Mouse (Mus musculus): ENCODE data around the gene Nfkbil1. TPM values are rescaled to one million over a fixed set of nuclear protein-coding genes. Genes with fewer than 3 reads are reported as not detected.

Nfkbil1 gene
- polyA plus RNA-seq (2012; ENCODE audit: low replicate concordance) = 35.2 and 66.9 TPM in 2 replicates

GRCm38 (mm10) chr17:35235614-35236389, at the start of gene Nfkbil1:
Gene Nfkbil1, minus strand, starts transcription at chr17:35235792.

GRCm38 (mm10) chr17:35262664-35263522, 27.3 kb upstream of the Nfkbil1 start, which contains the start of gene H2-D1:
Gene H2-D1, plus strand, starts transcription at chr17:35262730.

GRCm38 (mm10) chr17:35241305-35242014, 5.9 kb upstream of the Nfkbil1 start, which contains the start of gene Ddx39b:
Gene Ddx39b, plus strand, starts transcription at chr17:35241746.

GRCm38 (mm10) chr17:35233114-35233980, 2.2 kb downstream of the Nfkbil1 start, which contains the start of gene Atp6v1g2:
Gene Atp6v1g2, plus strand, starts transcription at chr17:35233660.

GRCm38 (mm10) chr17:35220156-35220952, 15.2 kb downstream of the Nfkbil1 start, which contains the start of gene Gm16181:
Gene Gm16181, plus strand, starts transcription at chr17:35220834.

GRCm38 (mm10) chr17:35204494-35205379, 30.9 kb downstream of the Nfkbil1 start, which contains the start of gene Lta:
Gene Lta, minus strand, starts transcription at chr17:35205351.

GRCm38 (mm10) chr17:35201787-35202186, 33.8 kb downstream of the Nfkbil1 start, which contains the start of gene Tnf:
Gene Tnf, minus strand, starts transcription at chr17:35202007.

GRCm38 (mm10) chr17:35193881-35194843, 41.4 kb downstream of the Nfkbil1 start, which contains the start of gene Ltb:
Gene Ltb, plus strand, starts transcription at chr17:35194439.

GRCm38 (mm10) chr17:35187959-35188610, 47.5 kb downstream of the Nfkbil1 start, which contains the start of gene Lst1:
Gene Lst1, minus strand, starts transcription at chr17:35188439.

GRCm38 (mm10) chr17:35175968-35176367, 59.6 kb downstream of the Nfkbil1 start, which contains the start of gene Aif1:
Gene Aif1, minus strand, starts transcription at chr17:35176068.

Other genes with a start within 250 kb of the Nfkbil1 start
- gene Vars, start 234.8 kb downstream of the Nfkbil1 start, polyA plus RNA-seq (2012; ENCODE audit: low replicate concordance) = 768 and 1,214 TPM in 2 replicates
- 0.51 and 1.3 TPM in 2 replicates for gene Vwa7, start 219.2 kb downstream of the Nfkbil1 start, polyA plus RNA-seq (2012; ENCODE audit: low replicate concordance)
- 93.8 and 249 TPM in 2 replicates for gene Sapcd1, start 207.8 kb downstream of the Nfkbil1 start, polyA plus RNA-seq (2012; ENCODE audit: low replicate concordance)
- gene Msh5, start 189.0 kb downstream of the Nfkbil1 start, polyA plus RNA-seq (2012; ENCODE audit: low replicate concordance) = 54.6 and 127 TPM in 2 replicates
- gene Clic1, start 185.8 kb downstream of the Nfkbil1 start, polyA plus RNA-seq (2012; ENCODE audit: low replicate concordance) = 161 and 172 TPM in 2 replicates
- 6.4 and 6.5 TPM in 2 replicates for gene Ddah2, start 176.8 kb downstream of the Nfkbil1 start, polyA plus RNA-seq (2012; ENCODE audit: low replicate concordance)
- 0.17 TPM in 1 of 2 replicates, not detected in the other for gene Ly6g6c, start 170.4 kb downstream of the Nfkbil1 start, polyA plus RNA-seq (2012; ENCODE audit: low replicate concordance)
- 0.16 and 0.42 TPM in 2 replicates for gene Mpig6b, start 169.6 kb downstream of the Nfkbil1 start, polyA plus RNA-seq (2012; ENCODE audit: low replicate concordance)
- gene Ly6g6e, start 158.9 kb downstream of the Nfkbil1 start, polyA plus RNA-seq (2012; ENCODE audit: low replicate concordance) = not detected in 2 replicates
- gene Ly6g6d, start 157.7 kb downstream of the Nfkbil1 start, polyA plus RNA-seq (2012; ENCODE audit: low replicate concordance) = not detected in 2 replicates
- not detected in 2 replicates for gene Ly6g6f, start 150.2 kb downstream of the Nfkbil1 start, polyA plus RNA-seq (2012; ENCODE audit: low replicate concordance)
- 115 and 170 TPM in 2 replicates for gene Abhd16a, start 146.5 kb downstream of the Nfkbil1 start, polyA plus RNA-seq (2012; ENCODE audit: low replicate concordance)
- gene Ly6g5c, start 127.5 kb downstream of the Nfkbil1 start, polyA plus RNA-seq (2012; ENCODE audit: low replicate concordance) = not detected in 2 replicates
- 0.24 and 0.66 TPM in 2 replicates for gene Ly6g5b, start 120.4 kb downstream of the Nfkbil1 start, polyA plus RNA-seq (2012; ENCODE audit: low replicate concordance)
- 76.2 and 161 TPM in 2 replicates for gene Gpank1, start 114.3 kb downstream of the Nfkbil1 start, polyA plus RNA-seq (2012; ENCODE audit: low replicate concordance)
- gene Csnk2b, start 113.7 kb downstream of the Nfkbil1 start, polyA plus RNA-seq (2012; ENCODE audit: low replicate concordance) = 50.0 and 73.9 TPM in 2 replicates
- gene D17H6S53E, start 109.4 kb downstream of the Nfkbil1 start, polyA plus RNA-seq (2012; ENCODE audit: low replicate concordance) = 21.2 and 21.9 TPM in 2 replicates
- gene Apom, start 103.7 kb downstream of the Nfkbil1 start, polyA plus RNA-seq (2012; ENCODE audit: low replicate concordance) = 0.18 and 0.28 TPM in 2 replicates
- gene Bag6, start 100.6 kb downstream of the Nfkbil1 start, polyA plus RNA-seq (2012; ENCODE audit: low replicate concordance) = 414 and 841 TPM in 2 replicates
- 1,121 and 1,280 TPM in 2 replicates for gene Prrc2a, start 70.9 kb downstream of the Nfkbil1 start, polyA plus RNA-seq (2012; ENCODE audit: low replicate concordance)
- 7.8 and 19.1 TPM in 2 replicates for gene Aif1, start 59.7 kb downstream of the Nfkbil1 start, polyA plus RNA-seq (2012; ENCODE audit: low replicate concordance)
- gene Lst1, start 47.4 kb downstream of the Nfkbil1 start, polyA plus RNA-seq (2012; ENCODE audit: low replicate concordance) = 28.4 and 125 TPM in 2 replicates
- 883 and 1,534 TPM in 2 replicates for gene Ltb, start 41.4 kb downstream of the Nfkbil1 start, polyA plus RNA-seq (2012; ENCODE audit: low replicate concordance)
- gene Tnf, start 33.8 kb downstream of the Nfkbil1 start, polyA plus RNA-seq (2012; ENCODE audit: low replicate concordance) = 8.2 and 10.3 TPM in 2 replicates
- 20.2 and 29.6 TPM in 2 replicates for gene Lta, start 30.4 kb downstream of the Nfkbil1 start, polyA plus RNA-seq (2012; ENCODE audit: low replicate concordance)
- gene Gm16181, start 15.0 kb downstream of the Nfkbil1 start, polyA plus RNA-seq (2012; ENCODE audit: low replicate concordance) = not detected in 2 replicates
- 2.8 and 6.8 TPM in 2 replicates for gene Atp6v1g2, start 2.1 kb downstream of the Nfkbil1 start, polyA plus RNA-seq (2012; ENCODE audit: low replicate concordance)
- 174 and 194 TPM in 2 replicates for gene Ddx39b, start 6.0 kb upstream of the Nfkbil1 start, polyA plus RNA-seq (2012; ENCODE audit: low replicate concordance)
- gene H2-D1, start 26.9 kb upstream of the Nfkbil1 start, polyA plus RNA-seq (2012; ENCODE audit: low replicate concordance) = 496 and 1,202 TPM in 2 replicates
- gene H2-Q1, start 84.6 kb upstream of the Nfkbil1 start, polyA plus RNA-seq (2012; ENCODE audit: low replicate concordance) = 21.1 and 21.9 TPM in 2 replicates
- gene H2-Q2, start 106.5 kb upstream of the Nfkbil1 start, polyA plus RNA-seq (2012; ENCODE audit: low replicate concordance) = 3.7 and 12.2 TPM in 2 replicates
- 331 and 730 TPM in 2 replicates for gene H2-Q4, start 143.8 kb upstream of the Nfkbil1 start, polyA plus RNA-seq (2012; ENCODE audit: low replicate concordance)
- gene H2-Q6, start 189.1 kb upstream of the Nfkbil1 start, polyA plus RNA-seq (2012; ENCODE audit: low replicate concordance) = 245 and 559 TPM in 2 replicates
- 90.4 and 146 TPM in 2 replicates for gene H2-Q7, start 203.4 kb upstream of the Nfkbil1 start, polyA plus RNA-seq (2012; ENCODE audit: low replicate concordance)
- gene H2-Q10, start 234.3 kb upstream of the Nfkbil1 start, polyA plus RNA-seq (2012; ENCODE audit: low replicate concordance) = 8.2 and 27.0 TPM in 2 replicates